Mouse (Mus musculus): Measurements from ENCODE around the gene Lgals3. TPM values are rescaled to one million over a fixed set of nuclear protein-coding genes. Genes with fewer than 3 reads are reported as not detected.

The Lgals3 gene
- polyA plus RNA-seq, 1 experiment from 2014 or later: 41.4 TPM

DNA sequence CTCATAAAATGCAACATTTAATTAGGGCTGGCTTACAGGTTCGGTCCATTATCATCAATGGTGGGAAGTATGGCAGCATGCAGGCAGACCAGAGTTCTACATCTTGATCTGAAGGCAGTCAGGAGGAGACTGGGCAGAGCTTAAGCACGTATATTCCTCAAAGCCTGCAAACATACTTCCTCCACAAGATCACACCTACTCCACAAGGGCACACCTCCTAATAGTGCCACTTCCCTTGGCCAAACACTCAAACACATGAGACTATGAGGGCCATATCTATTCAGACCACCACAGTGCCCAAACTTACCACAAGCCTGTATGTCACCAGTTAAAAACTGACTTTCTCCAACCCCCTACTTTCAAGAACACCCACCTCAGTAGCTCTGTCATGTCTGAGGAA, 6.1 kb upstream of the Lgals3 start:
- H3K4me1 ChIP-seq (ENCODE audit: control insufficient read depth, low read depth, low read length): peaks cover 5% of the 10 kb centered on the region
- H3K4me3 ChIP-seq (ENCODE audit: low read depth, low read length): no peak overlapping the region
- 60% methylated on average over 2 of the region's 2 CpGs for WGBS (ENCODE audit: insufficient replicate concordance)
- no peak for ATAC-seq (ENCODE audit: low read depth)
- no peaks in the 10 kb centered on the region for H3K36me3 ChIP-seq (ENCODE audit: control insufficient read depth, insufficient read depth)
- H3K4me2 ChIP-seq (ENCODE audit: low read depth, low read length): no peak overlapping the region
- H3K27me3 ChIP-seq (ENCODE audit: control insufficient read depth, insufficient read depth, low read depth, low read length): no peaks in the 10 kb centered on the region
- no peak overlapping the region for H3K27ac ChIP-seq (ENCODE audit: low read length)
- H3K9me3 ChIP-seq (replicated peaks; ENCODE audit: control insufficient read depth, low read length): no peaks in the 10 kb centered on the region
- H3K9ac ChIP-seq (ENCODE audit: low read depth, low read length): no peak overlapping the region

GRCm38 (mm10) chr14:47361899-47362298, 5.7 kb upstream of the Lgals3 start:
- ATAC-seq (ENCODE audit: low read depth): no peak
- H3K9ac ChIP-seq (ENCODE audit: low read depth, low read length): no peak overlapping the region
- WGBS (ENCODE audit: insufficient replicate concordance): 43% methylated on average over 9 of the region's 9 CpGs
- H3K36me3 ChIP-seq (ENCODE audit: control insufficient read depth, insufficient read depth): no peaks in the 10 kb centered on the region
- no peak overlapping the region for H3K4me3 ChIP-seq (ENCODE audit: low read depth, low read length)
- no peak overlapping the region for H3K27ac ChIP-seq (ENCODE audit: low read length)
- no peaks in the 10 kb centered on the region for H3K9me3 ChIP-seq (replicated peaks; ENCODE audit: control insufficient read depth, low read length)
- H3K4me2 ChIP-seq (ENCODE audit: low read depth, low read length): no peak overlapping the region
- H3K27me3 ChIP-seq (ENCODE audit: control insufficient read depth, insufficient read depth, low read depth, low read length): no peaks in the 10 kb centered on the region
- peaks cover 5% of the 10 kb centered on the region for H3K4me1 ChIP-seq (ENCODE audit: control insufficient read depth, low read depth, low read length)

DNA sequence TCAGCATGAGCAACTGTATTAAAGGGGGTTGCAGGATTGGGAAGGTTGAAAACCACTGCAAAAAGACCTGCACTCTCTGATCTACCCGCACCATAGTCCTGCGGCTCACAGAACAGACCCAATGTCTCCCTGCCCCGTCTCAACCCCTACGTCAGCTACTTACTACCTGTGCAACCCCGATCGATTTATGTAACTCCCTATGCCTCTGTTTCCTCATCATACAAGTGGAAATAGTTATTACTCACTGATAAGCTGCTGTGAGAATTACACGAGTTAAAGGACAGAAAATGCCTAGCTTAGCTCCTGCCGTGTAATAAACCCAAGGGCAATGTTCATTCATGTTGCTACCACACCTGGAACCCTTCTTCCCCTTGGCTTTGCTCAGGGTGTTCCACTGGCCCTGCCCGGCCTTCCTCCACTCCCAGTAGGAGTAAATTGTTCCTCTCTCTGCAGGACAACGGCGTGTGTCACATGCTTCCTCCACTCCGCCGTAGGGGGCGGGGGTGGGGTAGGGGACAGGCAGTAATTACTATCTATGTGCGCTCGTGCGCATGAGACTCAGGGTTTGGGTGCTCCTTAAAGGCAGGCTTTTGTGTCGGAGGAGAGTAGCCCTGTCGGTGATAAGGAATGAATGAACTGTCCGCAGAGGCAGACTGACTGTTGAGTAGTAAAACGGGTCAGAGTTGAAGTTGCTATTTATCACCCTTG, 2.7 kb upstream of the Lgals3 start:
- Histone ChIP-seq H3K27ac (ENCODE audit: low read length) (no peak overlapping the region), H3K4me3 (ENCODE audit: low read depth, low read length) (peak overlapping the region; percentile 12; the same call in 1 of the 2 replicates), H3K9me3 (replicated peaks; ENCODE audit: control insufficient read depth, low read length) (no peaks in the 10 kb centered on the region), H3K36me3 (ENCODE audit: control insufficient read depth, insufficient read depth) (no peaks in the 10 kb centered on the region), H3K4me1 (ENCODE audit: control insufficient read depth, low read depth, low read length) (peaks cover 7% of the 10 kb centered on the region), H3K27me3 (ENCODE audit: control insufficient read depth, insufficient read depth, low read depth, low read length) (no peaks in the 10 kb centered on the region), H3K4me2 (ENCODE audit: low read depth, low read length) (peak overlapping the region; percentile 45), H3K9ac (ENCODE audit: low read depth, low read length) (no peak overlapping the region)
- 21% methylated on average over 21 of the region's 21 CpGs for WGBS (ENCODE audit: insufficient replicate concordance)
- peak; percentile 39 for ATAC-seq (ENCODE audit: low read depth)

DNA sequence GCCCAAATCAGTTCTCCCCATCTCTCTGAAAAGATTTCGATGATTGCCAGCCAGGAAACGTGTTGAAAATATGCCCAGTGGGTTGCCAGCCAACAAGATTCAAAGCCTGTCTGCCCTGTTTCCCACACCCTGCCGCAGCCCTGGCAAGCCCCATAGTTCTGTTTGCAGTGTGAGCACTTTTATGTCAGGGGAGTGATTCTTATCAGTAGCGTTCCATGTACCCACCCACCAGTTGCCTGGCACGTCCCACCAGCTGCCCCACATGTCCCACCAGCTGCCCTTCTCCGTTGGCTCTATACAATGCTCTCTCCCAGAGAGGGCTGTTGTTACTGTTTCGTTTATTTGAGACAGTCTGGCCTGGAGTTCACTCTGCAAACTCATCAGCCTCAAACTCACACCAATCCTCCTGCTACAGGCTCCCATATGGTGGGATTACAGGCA, 650 bp upstream of the Lgals3 start:
- H3K4me3 ChIP-seq (ENCODE audit: low read depth, low read length): no peak overlapping the region
- ATAC-seq (ENCODE audit: low read depth): peak; percentile 50
- peaks cover 7% of the 10 kb centered on the region for H3K4me1 ChIP-seq (ENCODE audit: control insufficient read depth, low read depth, low read length)
- no peak overlapping the region for H3K9ac ChIP-seq (ENCODE audit: low read depth, low read length)
- peaks cover 3% of the 10 kb centered on the region; the same call in 1 of the 2 replicates for H3K27me3 ChIP-seq (ENCODE audit: control insufficient read depth, insufficient read depth, low read depth, low read length)
- 15% methylated on average over 7 of the region's 7 CpGs for WGBS (ENCODE audit: insufficient replicate concordance)
- H3K4me2 ChIP-seq (ENCODE audit: low read depth, low read length): no peak overlapping the region
- H3K36me3 ChIP-seq (ENCODE audit: control insufficient read depth, insufficient read depth): no peaks in the 10 kb centered on the region
- no peaks in the 10 kb centered on the region for H3K9me3 ChIP-seq (replicated peaks; ENCODE audit: control insufficient read depth, low read length)
- no peak overlapping the region for H3K27ac ChIP-seq (ENCODE audit: low read length)

DNA sequence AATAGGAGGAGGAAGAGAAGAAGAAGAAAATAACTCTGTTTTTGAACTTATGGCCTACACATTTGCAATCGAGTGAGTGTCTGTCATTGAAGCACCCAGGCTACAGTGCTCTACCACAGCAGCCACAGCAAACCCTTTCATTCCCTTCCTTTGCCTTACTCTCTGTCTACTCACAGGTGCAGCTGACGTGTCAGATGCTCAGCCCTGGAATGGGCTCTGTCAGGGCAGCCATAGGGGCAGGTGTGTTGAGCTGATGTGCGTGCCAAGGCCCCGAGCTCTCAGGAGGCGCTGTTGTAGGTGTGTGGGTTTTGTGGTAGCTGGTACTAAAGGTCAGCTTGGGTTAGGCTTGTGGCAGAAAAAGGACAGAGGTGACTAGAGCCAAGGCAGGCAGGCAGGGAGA, 2.2 kb downstream of the Lgals3 start:
- WGBS (ENCODE audit: insufficient replicate concordance): 64% methylated on average over 5 of the region's 5 CpGs
- Histone ChIP-seq H3K4me3 (ENCODE audit: low read depth, low read length) (no peak overlapping the region), H3K9me3 (replicated peaks; ENCODE audit: control insufficient read depth, low read length) (no peaks in the 10 kb centered on the region)

DNA sequence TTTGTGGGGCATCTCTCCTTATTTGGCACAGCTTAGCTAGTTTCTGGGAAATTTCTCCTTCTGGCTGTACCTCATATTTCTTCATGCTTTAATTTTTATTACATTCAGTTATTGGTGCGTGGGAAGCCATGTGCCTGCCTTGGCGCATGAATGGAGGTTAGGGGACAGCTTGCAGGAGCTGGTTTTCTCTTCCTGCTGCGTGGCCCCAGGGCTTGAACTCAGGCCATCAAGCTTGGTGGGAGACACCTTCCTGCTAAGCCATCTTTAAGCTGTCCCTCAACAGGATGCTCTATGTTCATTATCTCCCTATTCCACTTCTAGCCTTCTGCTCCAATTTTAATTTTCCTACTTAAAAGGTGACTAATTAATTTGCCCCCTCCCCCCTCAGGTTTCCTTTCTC, 3.2 kb downstream of the Lgals3 start:
- ATAC-seq (ENCODE audit: low read depth): no peak
- Histone ChIP-seq H3K4me2 (ENCODE audit: low read depth, low read length) (no peak overlapping the region), H3K4me1 (ENCODE audit: control insufficient read depth, low read depth, low read length) (peaks cover 15% of the 10 kb centered on the region), H3K9ac (ENCODE audit: low read depth, low read length) (no peak overlapping the region), H3K27me3 (ENCODE audit: control insufficient read depth, insufficient read depth, low read depth, low read length) (peaks cover 27% of the 10 kb centered on the region), H3K9me3 (replicated peaks; ENCODE audit: control insufficient read depth, low read length) (no peaks in the 10 kb centered on the region), H3K27ac (ENCODE audit: low read length) (no peak overlapping the region), H3K4me3 (ENCODE audit: low read depth, low read length) (no peak overlapping the region), H3K36me3 (ENCODE audit: control insufficient read depth, insufficient read depth) (no peaks in the 10 kb centered on the region)
- 76% methylated on average over 3 of the region's 3 CpGs for WGBS (ENCODE audit: insufficient replicate concordance)

More for the DNA sequence above, 2.2 kb downstream of the Lgals3 start:
- no peaks in the 10 kb centered on the region for H3K36me3 ChIP-seq (ENCODE audit: control insufficient read depth, insufficient read depth)
- H3K4me2 ChIP-seq (ENCODE audit: low read depth, low read length): no peak overlapping the region
- no peak overlapping the region for H3K27ac ChIP-seq (ENCODE audit: low read length)
- H3K27me3 ChIP-seq (ENCODE audit: control insufficient read depth, insufficient read depth, low read depth, low read length): peaks cover 23% of the 10 kb centered on the region
- no peak for ATAC-seq (ENCODE audit: low read depth)
- no peak overlapping the region for H3K9ac ChIP-seq (ENCODE audit: low read depth, low read length)
- peaks cover 20% of the 10 kb centered on the region for H3K4me1 ChIP-seq (ENCODE audit: control insufficient read depth, low read depth, low read length)

DNA sequence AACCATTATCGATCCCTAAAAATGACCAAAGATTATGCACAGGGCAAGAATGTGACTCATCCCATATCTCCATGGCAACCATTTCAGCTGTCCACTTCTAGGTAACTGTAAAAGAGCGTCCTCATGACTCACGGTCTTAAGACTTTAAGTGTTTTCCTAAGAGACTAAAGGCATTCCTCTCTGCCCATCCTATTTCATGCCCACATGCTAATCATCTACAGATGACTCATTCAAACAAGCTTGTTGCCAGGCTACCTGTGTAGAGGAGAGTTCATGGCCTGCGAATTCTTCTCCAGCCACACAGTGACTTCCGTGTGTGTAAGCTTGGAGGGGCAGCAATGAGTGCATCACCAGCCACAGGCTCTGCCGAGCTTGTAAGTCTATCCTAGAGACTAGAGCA, 4.1 kb downstream of the Lgals3 start:
- H3K4me1 ChIP-seq (ENCODE audit: control insufficient read depth, low read depth, low read length): peaks cover 15% of the 10 kb centered on the region
- H3K4me3 ChIP-seq (ENCODE audit: low read depth, low read length): no peak overlapping the region
- peaks cover 27% of the 10 kb centered on the region for H3K27me3 ChIP-seq (ENCODE audit: control insufficient read depth, insufficient read depth, low read depth, low read length)
- no peak overlapping the region for H3K9ac ChIP-seq (ENCODE audit: low read depth, low read length)
- H3K4me2 ChIP-seq (ENCODE audit: low read depth, low read length): no peak overlapping the region
- H3K36me3 ChIP-seq (ENCODE audit: control insufficient read depth, insufficient read depth): no peaks in the 10 kb centered on the region
- no peak for ATAC-seq (ENCODE audit: low read depth)
- WGBS (ENCODE audit: insufficient replicate concordance): 71% methylated on average over 6 of the region's 6 CpGs
- no peaks in the 10 kb centered on the region for H3K9me3 ChIP-seq (replicated peaks; ENCODE audit: control insufficient read depth, low read length)
- H3K27ac ChIP-seq (ENCODE audit: low read length): no peak overlapping the region

DNA sequence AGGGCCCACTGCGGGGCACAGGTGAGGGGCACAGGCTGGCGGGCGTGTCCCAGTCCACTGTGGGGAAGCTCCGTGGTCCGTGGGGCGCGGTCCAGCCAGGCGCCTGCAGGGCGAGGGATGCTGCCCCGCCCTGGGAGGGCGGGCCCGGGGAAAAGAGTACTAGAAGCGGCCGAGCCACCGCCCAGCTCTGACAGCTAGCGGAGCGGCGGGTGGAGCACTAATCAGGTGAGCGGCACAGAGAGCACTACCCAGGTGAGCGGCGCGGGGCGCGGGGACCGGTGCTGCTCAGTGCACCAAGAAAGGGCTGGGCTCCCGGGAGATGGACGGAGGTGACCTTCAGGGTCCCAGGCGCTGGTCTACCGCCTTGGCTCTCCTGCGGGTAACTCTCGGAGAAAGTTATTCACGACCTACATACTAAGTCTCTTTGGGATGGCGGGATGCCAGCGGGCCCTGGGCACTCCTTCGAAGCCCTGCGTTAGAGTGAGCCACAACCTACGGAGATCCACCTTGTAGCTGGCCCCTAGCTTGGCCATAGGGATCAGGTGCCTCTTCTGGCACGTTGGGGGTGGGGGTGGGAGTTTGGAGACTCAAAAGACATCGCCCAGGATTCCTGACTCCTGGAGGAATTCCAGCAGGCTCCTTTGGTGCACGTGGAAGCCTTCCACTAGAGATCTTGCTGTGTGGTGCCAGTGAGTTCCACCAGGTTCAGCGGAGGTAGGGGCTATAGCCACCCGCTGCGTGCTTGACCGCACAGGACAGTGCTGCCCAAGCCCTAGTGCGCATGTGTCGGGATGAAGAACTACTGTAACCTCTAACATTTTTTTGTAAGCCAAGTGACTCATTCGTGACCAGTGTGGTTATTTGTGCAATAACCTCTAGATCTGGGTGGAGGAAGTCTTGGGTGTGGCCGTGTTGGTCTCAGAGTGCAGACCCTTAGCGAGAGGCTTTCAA, 6.5 kb downstream of the Lgals3 start:
- Histone ChIP-seq H3K4me2 (ENCODE audit: low read depth, low read length) (peak overlapping the region; percentile 56), H3K4me3 (ENCODE audit: low read depth, low read length) (peak overlapping the region; percentile 50), H3K27me3 (ENCODE audit: control insufficient read depth, insufficient read depth, low read depth, low read length) (peaks cover 27% of the 10 kb centered on the region), H3K27ac (ENCODE audit: low read length) (no peak overlapping the region), H3K4me1 (ENCODE audit: control insufficient read depth, low read depth, low read length) (peaks cover 12% of the 10 kb centered on the region), H3K36me3 (ENCODE audit: control insufficient read depth, insufficient read depth) (no peaks in the 10 kb centered on the region), H3K9me3 (replicated peaks; ENCODE audit: control insufficient read depth, low read length) (no peaks in the 10 kb centered on the region), H3K9ac (ENCODE audit: low read depth, low read length) (peak overlapping the region; percentile 38)
- ATAC-seq (ENCODE audit: low read depth): peak; percentile 82
- 6% methylated on average over 49 of the region's 49 CpGs for WGBS (ENCODE audit: insufficient replicate concordance)

DNA sequence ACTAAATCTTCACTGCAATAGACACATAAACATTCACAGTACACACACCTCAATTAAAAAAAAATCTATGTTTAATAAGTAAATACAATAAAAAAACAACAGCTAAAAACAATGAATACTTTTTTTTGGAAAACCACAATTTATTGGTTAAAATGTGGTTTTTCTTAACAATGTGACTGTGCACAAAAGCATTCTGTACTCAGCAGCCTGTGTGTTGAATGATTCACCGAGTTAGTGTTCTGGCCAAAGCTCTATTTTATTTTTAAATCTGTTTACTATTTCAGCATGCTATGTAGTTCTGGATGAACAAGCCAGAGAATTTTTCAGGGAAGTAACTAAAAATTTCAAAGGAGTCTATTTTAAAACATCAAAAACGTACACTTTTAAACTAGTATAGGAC, 9.0 kb downstream of the Lgals3 start:
- Histone ChIP-seq H3K27ac (ENCODE audit: low read length) (no peak overlapping the region), H3K4me2 (ENCODE audit: low read depth, low read length) (no peak overlapping the region), H3K9me3 (replicated peaks; ENCODE audit: control insufficient read depth, low read length) (no peaks in the 10 kb centered on the region), H3K4me3 (ENCODE audit: low read depth, low read length) (no peak overlapping the region), H3K9ac (ENCODE audit: low read depth, low read length) (no peak overlapping the region), H3K27me3 (ENCODE audit: control insufficient read depth, insufficient read depth, low read depth, low read length) (peaks cover 27% of the 10 kb centered on the region), H3K4me1 (ENCODE audit: control insufficient read depth, low read depth, low read length) (peaks cover 12% of the 10 kb centered on the region), H3K36me3 (ENCODE audit: control insufficient read depth, insufficient read depth) (no peaks in the 10 kb centered on the region)
- WGBS (ENCODE audit: insufficient replicate concordance): 38% methylated on average over 2 of the region's 2 CpGs
- ATAC-seq (ENCODE audit: low read depth): no peak

Data from liver, embryonic 16.5 days (tissue).